Mouse (Mus musculus) adrenal gland, adult 2 months (tissue): Measurements from ENCODE around the gene Trim16. TPM values are rescaled to one million over a fixed set of nuclear protein-coding genes. Genes with fewer than 3 reads are reported as not detected.

Source experiments
- polyA plus RNA-seq: library from polyadenylated mRNA; depleted of rRNA; stranded (reverse); fragments of >200 nt; gene quantifications from 2 replicates; pipeline ENCODE4 v1.2.3, GENCODE M21; 2012; rRNA removed
- total RNA-seq, 2 experiments: library from RNA; stranded (reverse); gene quantifications; 2 replicates each; pipeline ENCODE4 v1.2.3; 2021

Trim16 gene
- total and polyA plus RNA-seq, 3 experiments, result 1.7 to 9.6 (median 5.7) TPM

Other genes with a start within 250 kb of the Trim16 start
- gene Trpv2, start 245.7 kb upstream of the Trim16 start, total RNA-seq, result 1 to 10 TPM; 2.7 to 4.2 TPM
- 2.7 and 3.9 TPM in 2 replicates for gene Trpv2, start 245.7 kb upstream of the Trim16 start, polyA plus RNA-seq
- gene Lrrc75a, start 171.7 kb upstream of the Trim16 start, total RNA-seq, result 10 to 100 TPM; 17.5 to 40.5 TPM
- gene Lrrc75a, start 171.7 kb upstream of the Trim16 start, polyA plus RNA-seq, result 46.9 and 73.5 TPM in 2 replicates
- gene Mmgt2, start 171.6 kb upstream of the Trim16 start, total RNA-seq, result 10 to 100 TPM; 34.5 to 47.3 TPM
- 87.2 and 88.1 TPM in 2 replicates for gene Mmgt2, start 171.6 kb upstream of the Trim16 start, polyA plus RNA-seq
- gene Zfp287, start 88.3 kb upstream of the Trim16 start, total RNA-seq, result 1 to 10 TPM; 2.9 to 5.0 TPM
- 0.89 and 1.3 TPM in 2 replicates for gene Zfp287, start 88.3 kb upstream of the Trim16 start, polyA plus RNA-seq
- gene Gm10428, start 67.1 kb upstream of the Trim16 start, total RNA-seq, result not detected
- gene Gm10428, start 67.1 kb upstream of the Trim16 start, polyA plus RNA-seq, result not detected in 2 replicates
- 1 to 10 TPM; 1.5 to 3.5 TPM for gene Zfp286, start 30.8 kb upstream of the Trim16 start, total RNA-seq
- 0.21 TPM in 1 of 2 replicates, not detected in the other for gene Zfp286, start 30.8 kb upstream of the Trim16 start, polyA plus RNA-seq
- gene Fbxw10, start 26.8 kb downstream of the Trim16 start, total RNA-seq, result under 1 TPM; 0.89 to 0.97 TPM
- 0.41 TPM in 1 of 2 replicates, not detected in the other for gene Fbxw10, start 26.8 kb downstream of the Trim16 start, polyA plus RNA-seq
- 10 to 100 TPM; 31.7 to 54.6 TPM for gene Tvp23b, start 59.2 kb downstream of the Trim16 start, total RNA-seq
- 3.6 and 4.6 TPM in 2 replicates for gene Tvp23b, start 59.2 kb downstream of the Trim16 start, polyA plus RNA-seq
- not detected for gene Cdrt4, start 131.0 kb downstream of the Trim16 start, total RNA-seq
- gene Cdrt4, start 131.0 kb downstream of the Trim16 start, polyA plus RNA-seq, result 0.16 TPM in 1 of 2 replicates, not detected in the other
- gene Tekt3, start 241.4 kb downstream of the Trim16 start, total RNA-seq, result not detected
- gene Tekt3, start 241.4 kb downstream of the Trim16 start, polyA plus RNA-seq, result not detected in 2 replicates